Comparison of ENCODE assay signal across 14 mouse cellular contexts in genomic region chr1:155472112-155472955, GRCm38 (mm10). TPM values are rescaled to one million over a fixed set of nuclear protein-coding genes. Genes with fewer than 3 reads are reported as not detected.
DNase-seq lines count a peak whose midpoint lies in the region; ATAC-seq lines count a peak whose summit lies in the region.
"Had no signal": no experiment of that assay in that cellular context is flagged by ENCODE, and none has a peak within 500 bp of the region (broad histone marks: within the 10 kb centered on the region; RNA-seq: fewer than 3 reads in every experiment).

No protein-coding gene starts in this region.

- H3K36me3 ChIP-seq in liver, embryonic 13.5 days = no peaks in the 10 kb centered on the region
- H3K36me3 ChIP-seq in embryonic facial prominence, embryonic 10.5 days (replicated peaks) = no peaks in the 10 kb centered on the region
- H3K36me3 ChIP-seq: embryonic facial prominence, embryonic 15.5 days; heart, embryonic 15.5 days; limb, embryonic 12.5 days had no signal

- no peaks in the 10 kb centered on the region for H3K9me3 ChIP-seq in liver, embryonic 13.5 days (replicated peaks)
- H3K9me3 ChIP-seq in embryonic facial prominence, embryonic 10.5 days = no peaks in the 10 kb centered on the region
- H3K9me3 ChIP-seq: embryonic facial prominence, embryonic 15.5 days; heart, embryonic 15.5 days; limb, embryonic 12.5 days had no signal

- 43% methylated on average over 11 of the region's 11 CpGs for WGBS in liver, embryonic 13.5 days (ENCODE audit: insufficient replicate concordance)
- 72% methylated on average over 11 of the region's 11 CpGs for WGBS in embryonic facial prominence, embryonic 10.5 days

- H3K27me3 ChIP-seq in liver, embryonic 13.5 days = no peaks in the 10 kb centered on the region
- H3K27me3 ChIP-seq in embryonic facial prominence, embryonic 10.5 days (replicated peaks; ENCODE audit: low read depth, poor library complexity, severe bottlenecking) = 0 out of 2 replicates have a peak, but pooled peaks cover 4% of the 10 kb centered on the region
- H3K27me3 ChIP-seq: embryonic facial prominence, embryonic 15.5 days; heart, embryonic 15.5 days; limb, embryonic 12.5 days had no signal

- H3K27ac ChIP-seq in liver, embryonic 13.5 days = peak overlapping the region; percentile 82
- H3K27ac ChIP-seq in embryonic facial prominence, embryonic 10.5 days (replicated peaks) = no peak overlapping the region
- H3K27ac ChIP-seq: embryonic facial prominence, embryonic 15.5 days; heart, embryonic 15.5 days; limb, embryonic 12.5 days had no signal

- H3K4me2 ChIP-seq in liver, embryonic 13.5 days = peak overlapping the region; percentile 36
- H3K4me2 ChIP-seq: embryonic facial prominence, embryonic 15.5 days; heart, embryonic 15.5 days; limb, embryonic 12.5 days had no signal

- H3K4me1 ChIP-seq in liver, embryonic 13.5 days (replicated peaks) = peaks cover 32% of the 10 kb centered on the region
- H3K4me1 ChIP-seq in embryonic facial prominence, embryonic 10.5 days = peaks cover 23% of the 10 kb centered on the region
- H3K4me1 ChIP-seq: embryonic facial prominence, embryonic 15.5 days; limb, embryonic 12.5 days had no signal

- no peak overlapping the region for H3K9ac ChIP-seq in liver, embryonic 13.5 days
- H3K9ac ChIP-seq: embryonic facial prominence, embryonic 15.5 days; heart, embryonic 15.5 days; limb, embryonic 12.5 days had no signal

- no peak overlapping the region for H3K4me3 ChIP-seq in liver, embryonic 13.5 days (replicated peaks)
- no peak overlapping the region for H3K4me3 ChIP-seq in embryonic facial prominence, embryonic 10.5 days
- H3K4me3 ChIP-seq: embryonic facial prominence, embryonic 15.5 days; heart, embryonic 15.5 days; limb, embryonic 12.5 days had no signal

- DNase-seq in CD4-positive, CD25-positive, alpha-beta regulatory T cell, adult 2 months (ENCODE audit: low read depth, low spot score) = peak; percentile 9
- DNase-seq in urinary bladder, postnatal 14 days (ENCODE audit: low spot score) = peak; percentile 20
- no peak for DNase-seq in urinary bladder, postnatal 25 days (ENCODE audit: low spot score)
- DNase-seq in liver, embryonic 13.5 days = peak; percentile 69
- no peak for DNase-seq in right cerebral cortex, postnatal 25 days
- DNase-seq in embryonic facial prominence, embryonic 10.5 days (ENCODE audit: low spot score) = no peak
- DNase-seq in gastrocnemius, postnatal 4 days (ENCODE audit: low spot score in 2 of 2) = no peak
- DNase-seq: cerebellum, adult 8-10 months; kidney, postnatal 4 days; thymus, postnatal 14 days had no signal

- ATAC-seq in CD4-positive, CD25-positive, alpha-beta regulatory T cell, adult 4 months = no peak
- ATAC-seq in liver, embryonic 13.5 days (ENCODE audit: low read depth) = peak; percentile 88

RNA-seq across cellular contexts. Expression of gene Xpr1, which starts 55.1 kb away (rescaled TPM):
- polyA plus RNA-seq in CD4-positive, CD25-positive, alpha-beta regulatory T cell, adult 4 months (2017; shearing (Covaris generic)) = 10 to 100 TPM; 18.0 to 20.9 TPM
- polyA plus RNA-seq in liver, embryonic 13.5 days (2015; fragmentation: Nextera tagmentation; extraction: Ambion mirVana) = 4.3 and 4.5 TPM in 2 replicates
- 8.2 and 8.4 TPM in 2 replicates for polyA plus RNA-seq in embryonic facial prominence, embryonic 10.5 days (2016; fragmentation: Nextera tagmentation; extraction: Ambion mirVana)
- 10 to 100 TPM; 18.8 to 21.5 TPM for total RNA-seq in gastrocnemius, postnatal 4 days (2021)

Comparison
In these comparisons a context has a peak if more than half of its experiments do, and no peak if none do; other contexts are left out.
1. DNase-seq: peak in CD4-positive, CD25-positive, alpha-beta regulatory T cell, adult 2 months (single experiment), urinary bladder, postnatal 14 days (single experiment) and liver, embryonic 13.5 days (single experiment); none in urinary bladder, postnatal 25 days (single experiment), right cerebral cortex, postnatal 25 days (single experiment), embryonic facial prominence, embryonic 10.5 days (single experiment) and gastrocnemius, postnatal 4 days (0 of 2).